Mouse (Mus musculus) B cell, adult 62 days (primary cell): ENCODE data around the gene Dcaf17. TPM values are rescaled to one million over a fixed set of nuclear protein-coding genes. Genes with fewer than 3 reads are reported as not detected.

ENCODE experiments used
- total RNA-seq: library from RNA; stranded (reverse); gene quantifications from 4 replicates; pipeline ENCODE4 v1.2.4, GENCODE M21; 2023

Gene Dcaf17
- 18.6 to 27.1 TPM (median 20.8 TPM) in 4 replicates for total RNA-seq

DNA sequence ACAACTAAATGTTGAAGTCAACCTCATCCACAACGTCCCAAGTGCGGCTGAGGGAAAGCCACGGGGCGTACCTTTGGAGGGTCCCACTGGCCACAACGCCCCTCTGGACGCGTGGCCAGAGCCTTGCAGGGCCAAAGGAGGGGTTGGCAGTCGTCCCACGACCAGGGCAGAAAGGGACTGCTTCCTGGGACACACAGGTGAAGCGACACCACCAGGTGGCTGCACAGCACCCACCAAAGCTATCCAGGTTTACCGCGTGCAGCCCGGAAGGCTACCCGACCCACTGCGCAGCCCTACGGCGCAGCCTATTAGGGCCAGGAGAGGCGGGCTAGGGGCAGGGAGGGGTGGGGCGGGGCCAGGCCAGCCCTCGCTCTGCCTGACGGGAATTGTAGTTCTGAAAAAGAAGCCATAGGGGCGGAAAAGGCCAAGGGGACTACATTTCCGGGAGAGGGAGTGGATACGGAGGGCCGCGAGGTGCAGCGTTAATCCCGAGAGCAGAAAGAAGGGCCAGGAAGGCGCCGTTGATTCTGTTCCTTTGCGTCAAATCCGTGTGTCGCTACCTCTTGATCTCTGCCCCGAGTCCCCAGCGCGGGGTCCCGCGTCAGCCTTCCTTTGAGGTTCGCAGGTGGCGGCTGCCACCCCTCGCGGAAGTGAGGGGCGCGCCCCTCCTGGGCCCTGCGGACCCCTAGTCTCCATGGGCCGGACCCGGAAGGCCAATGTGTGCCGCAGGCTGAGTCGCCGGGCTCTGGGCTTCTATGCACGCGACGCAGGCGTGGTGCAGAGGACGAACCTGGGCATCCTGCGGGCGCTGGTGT, at the start of gene Dcaf17, which contains the start of gene Mettl8:
Dcaf17 (plus strand) TSS at position 29 of the 815 bp plus-strand sequence.
Mettl8 (minus strand) TSS at position 284 of the 815 bp plus-strand sequence.

DNA sequence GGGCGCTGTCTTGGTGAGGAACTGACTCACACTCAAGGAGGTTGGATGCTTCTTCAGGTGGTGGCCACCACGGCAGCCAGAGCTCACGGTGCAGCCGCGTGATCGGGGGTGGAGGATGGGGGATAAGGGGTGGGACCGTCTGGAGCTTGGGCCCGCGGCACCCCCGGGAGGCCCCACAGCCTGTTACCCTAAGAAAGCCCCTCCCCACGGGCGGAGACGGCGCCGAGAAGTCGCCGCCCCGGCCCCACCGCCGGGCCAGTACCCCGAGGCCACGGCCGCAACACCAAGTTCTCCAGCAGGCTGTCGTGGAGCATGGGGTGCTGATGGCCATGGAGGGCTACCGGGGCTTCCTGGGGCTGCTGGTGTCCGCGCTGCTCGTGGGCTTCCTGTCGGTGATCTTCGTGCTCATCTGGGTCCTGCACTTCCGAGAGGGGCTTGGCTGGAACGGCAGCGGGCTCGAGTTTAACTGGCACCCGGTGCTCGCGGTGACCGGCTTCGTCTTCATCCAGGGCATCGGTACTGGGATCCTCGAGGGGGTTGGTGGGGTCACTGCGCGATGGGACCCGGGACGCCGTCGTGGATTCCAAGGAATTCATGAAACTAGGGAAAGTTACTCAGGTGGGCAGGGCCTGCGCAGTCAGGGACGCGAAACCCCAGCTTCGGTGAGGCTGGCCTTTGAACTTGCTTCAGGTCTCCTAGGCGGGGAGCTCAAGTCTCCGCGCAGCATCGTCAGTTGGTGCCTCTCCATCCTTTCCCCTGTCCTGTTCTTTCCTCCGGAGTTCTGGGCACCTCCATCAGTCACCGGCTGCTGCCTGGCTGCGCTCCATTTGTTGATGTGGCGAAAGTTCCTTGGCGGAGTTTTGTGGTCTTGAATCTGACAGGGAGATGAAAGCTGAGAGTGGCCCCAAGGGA, 62.9 kb downstream of the Dcaf17 start, which contains the start of gene Cybrd1:
Cybrd1 (plus strand) TSS at position 127 of the 912 bp plus-strand sequence.

Other genes starting within 250 kb of the Dcaf17 start
- 77.3 to 100 TPM (median 89.3 TPM) in 4 replicates for gene Tlk1, start 229.6 kb upstream of the Dcaf17 start, total RNA-seq
- 16.1 to 19.0 TPM (median 17.0 TPM) in 4 replicates for gene Mettl8, start 255 bp downstream of the Dcaf17 start, total RNA-seq
- 0.13 to 0.18 TPM (median 0.17 TPM) in 3 of 4 replicates, not detected in the other for gene Cybrd1, start 62.6 kb downstream of the Dcaf17 start, total RNA-seq
- gene Dync1i2, start 156.4 kb downstream of the Dcaf17 start, total RNA-seq: 65.6 to 66.3 TPM (median 65.8 TPM) in 4 replicates